Mouse (Mus musculus): ENCODE measurements at regions not wholly inside any gene's neighbourhood (a gene's known extent, or its start where the extent isn't known, plus 50 kb on each side); places are given as distances from the start of the nearest gene placed in this dataset.

DNA sequence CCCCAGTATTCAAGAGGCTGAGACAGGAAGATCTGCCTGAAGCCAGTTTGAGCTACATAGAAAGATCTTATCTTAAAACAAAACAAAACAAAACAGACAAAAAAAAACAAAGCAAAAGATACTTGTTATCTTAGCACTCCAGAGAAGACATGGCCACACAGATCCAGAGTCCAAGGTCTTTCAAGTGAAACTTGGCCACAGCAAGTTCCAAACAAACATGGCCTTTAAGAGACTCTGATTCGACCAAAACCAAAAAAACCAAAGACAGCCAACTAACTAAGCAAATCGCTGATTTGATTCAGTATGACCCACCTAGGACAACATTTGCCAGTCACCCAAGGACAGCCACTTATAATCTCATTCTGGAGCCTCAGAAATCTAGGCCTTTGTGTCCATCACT is 69.8 kb upstream of the Tbl1xr1 start:
- no peak for TF ChIP-seq CHD2 (IDR thresholded peaks at IDR 0.05; ENCODE audit: low read depth, low read length)
- no peak for TF ChIP-seq ZNF384 (IDR thresholded peaks at IDR 0.05; ENCODE audit: low read depth, low read length)

Measured in ES-E14 (cell line).